Mouse (Mus musculus) heart, postnatal 25 days (tissue): ENCODE measurements around the gene Htr1b. TPM values are rescaled to one million over a fixed set of nuclear protein-coding genes. Genes with fewer than 3 reads are reported as not detected.

Experiments used
- DNase-seq: peaks from one replicate; pipeline ENCODE4 v3.0.0; 2022; ENCODE audit warnings: low spot score
- intact Hi-C: fragments of 180-260 bp; cut with DNase I; formaldehyde crosslinking; loops from one replicate; pipeline ENCODE4 v1.15.1; 2025
- total RNA-seq, 2 experiments: library from RNA; stranded (reverse); gene quantifications; 2 replicates each; pipeline ENCODE4 v1.2.3; 2021

Htr1b gene
- total RNA-seq = under 1 TPM; 0.10 to 0.14 TPM

- intact Hi-C loops = no loop called here
- DNase-seq = no peak
Observed at GRCm38 (mm10) chr9:81633437-81633973, at the start of gene Htr1b. Htr1b (minus strand) TSS chr9:81633828.

GRCm38 (mm10) chr9:81676716-81677115, 43.1 kb upstream of the Htr1b start:
- intact Hi-C loops = no loop called here
- no peak for DNase-seq

- DNase-seq = no peak
- intact Hi-C loops = no loop called here
Observed at GRCm38 (mm10) chr9:81637486-81637885, 3.9 kb upstream of the Htr1b start.

GRCm38 (mm10) chr9:81635109-81635508, 1.5 kb upstream of the Htr1b start:
- intact Hi-C loops = no loop called here
- no peak for DNase-seq

- no peak for DNase-seq
- intact Hi-C loops = no loop called here
Observed at GRCm38 (mm10) chr9:81634163-81634562, 535 bp upstream of the Htr1b start.

- intact Hi-C loops = no loop called here
- DNase-seq = no peak
Observed at GRCm38 (mm10) chr9:81632736-81633436, 742 bp downstream of the Htr1b start.

GRCm38 (mm10) chr9:81632191-81632735, 1.4 kb downstream of the Htr1b start:
- intact Hi-C loops = no loop called here
- DNase-seq = no peak

GRCm38 (mm10) chr9:81631581-81632091, 2.0 kb downstream of the Htr1b start:
- DNase-seq = no peak
- intact Hi-C loops = no loop called here

- no peak for DNase-seq
Observed at GRCm38 (mm10) chr9:81626899-81627606, 6.6 kb downstream of the Htr1b start.

GRCm38 (mm10) chr9:81625898-81626297, 7.7 kb downstream of the Htr1b start:
- no peak for DNase-seq
- intact Hi-C loops = loop anchor here (10.0 kb wide), 1 partner anchor 1291 kb away; no protein-coding TSS in a partner anchor

More at GRCm38 (mm10) chr9:81626899-81627606, 6.6 kb downstream of the Htr1b start:
- intact Hi-C loops = loop anchor here (10.0 kb wide), 1 partner anchor 1292 kb away; no protein-coding TSS in a partner anchor

GRCm38 (mm10) chr9:81622873-81623272, 10.8 kb downstream of the Htr1b start:
- intact Hi-C loops = loop anchor here (10.0 kb wide), 1 partner anchor 1288 kb away; no protein-coding TSS in a partner anchor
- DNase-seq = no peak

- intact Hi-C loops = no loop called here
- DNase-seq = no peak
Observed at GRCm38 (mm10) chr9:81611022-81611421, 22.6 kb downstream of the Htr1b start.

Other genes starting within 250 kb of the Htr1b start
- not detected for gene Mei4, start 229.8 kb upstream of the Htr1b start, total RNA-seq